Mouse (Mus musculus): ENCODE results near the gene Olfr457. TPM values are rescaled to one million over a fixed set of nuclear protein-coding genes. Genes with fewer than 3 reads are reported as not detected.

Olfr457 gene
- polyA plus RNA-seq (2012; rRNA removed) = not detected in 2 replicates

DNA sequence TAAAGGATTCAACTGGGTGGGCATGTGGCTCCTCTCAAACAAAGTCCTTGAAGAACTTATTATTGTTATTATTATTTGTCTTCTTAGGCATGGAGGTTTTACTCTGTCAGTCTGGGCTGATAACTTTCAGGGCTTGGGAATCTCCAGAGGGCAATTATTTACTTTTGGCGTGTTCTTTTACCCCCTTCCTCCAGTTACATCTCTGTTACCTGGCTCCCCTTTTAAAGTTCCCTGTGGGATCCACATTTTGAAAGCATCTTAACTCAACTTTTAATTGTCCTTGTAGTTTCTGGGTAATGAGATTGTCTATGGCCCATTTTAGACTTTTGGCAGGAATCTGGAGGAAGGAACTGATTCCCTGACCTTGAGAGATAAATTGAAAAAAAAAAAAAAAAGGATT, at the start of gene Olfr457:
Olfr457 (minus strand) TSS at position 101 of the 400 bp plus-strand sequence.

DNA sequence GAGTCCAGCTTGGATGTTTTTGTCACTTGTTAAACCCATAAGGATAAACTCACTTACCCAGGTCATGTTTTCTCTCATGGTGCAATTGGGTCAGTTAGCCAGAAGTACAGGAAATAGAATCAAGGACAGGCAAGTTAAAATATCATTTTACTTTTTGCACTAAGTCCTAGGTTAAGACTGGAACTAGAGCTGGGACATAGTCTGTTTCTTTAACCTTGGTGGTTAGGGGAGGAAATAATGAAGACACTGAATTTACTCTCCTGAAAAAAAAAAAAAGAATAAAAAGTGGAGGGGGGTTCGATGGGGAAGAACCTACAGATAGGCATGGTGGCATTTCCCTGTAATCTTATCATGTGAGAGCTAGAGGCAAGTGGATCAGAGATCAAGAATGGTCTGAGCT, 11.0 kb upstream of the Olfr457 start, which contains the start of gene Olfr456:
Olfr456 (minus strand) TSS at position 101 of the 400 bp plus-strand sequence.

DNA sequence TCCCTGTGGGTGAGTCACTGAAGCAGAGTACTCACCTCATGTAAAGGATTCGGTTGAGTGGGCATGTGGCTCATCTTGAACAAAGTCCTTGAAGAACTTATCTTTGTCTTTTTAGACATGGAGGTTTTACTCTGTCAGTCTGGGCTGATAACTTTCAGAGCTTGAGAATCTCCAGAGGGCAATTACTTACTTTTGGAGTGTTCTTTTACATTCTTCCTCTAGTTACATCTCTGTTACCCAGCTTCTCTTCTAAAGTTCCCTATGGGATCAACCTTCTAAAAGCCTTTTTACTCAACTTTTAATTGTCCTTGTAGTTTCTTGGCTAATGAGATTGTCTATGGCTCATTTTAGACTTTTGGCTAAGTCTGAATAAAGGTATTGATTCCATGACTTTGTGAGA, 11.0 kb downstream of the Olfr457 start, which contains the start of gene Olfr458:
Olfr458 (minus strand) TSS at position 101 of the 400 bp plus-strand sequence.

DNA sequence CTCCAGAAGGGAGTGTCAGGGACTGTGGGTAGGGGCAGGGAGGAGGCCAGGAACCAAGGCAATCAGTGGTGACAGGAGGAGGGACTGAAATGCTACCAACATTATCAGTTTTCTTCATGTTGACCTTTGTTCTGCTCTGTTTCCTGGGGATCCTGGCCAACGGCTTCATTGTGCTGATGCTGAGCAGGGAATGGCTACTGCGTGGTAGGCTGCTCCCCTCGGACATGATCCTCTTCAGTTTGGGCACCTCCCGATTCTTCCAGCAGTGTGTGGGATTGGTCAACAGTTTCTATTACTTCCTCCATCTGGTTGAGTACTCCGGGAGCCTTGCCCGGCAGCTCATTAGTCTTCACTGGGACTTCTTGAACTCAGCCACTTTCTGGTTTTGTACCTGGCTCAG, 41.7 kb downstream of the Olfr457 start, which contains the start of gene Tas2r126:
Tas2r126 (plus strand) TSS at position 90 of the 400 bp plus-strand sequence.

Other genes with a start within 250 kb of the Olfr457 start
- 33.0 and 43.9 TPM in 2 replicates for gene Gstk1, start 230.4 kb downstream of the Olfr457 start, polyA plus RNA-seq (2012; rRNA removed)
- 34.0 and 39.1 TPM in 2 replicates for gene Tmem139, start 214.4 kb downstream of the Olfr457 start, polyA plus RNA-seq (2012; rRNA removed)
- 31.2 and 32.0 TPM in 2 replicates for gene Casp2, start 211.3 kb downstream of the Olfr457 start, polyA plus RNA-seq (2012; rRNA removed)
- gene Clcn1, start 189.7 kb downstream of the Olfr457 start, polyA plus RNA-seq (2012; rRNA removed) = 0.08 and 0.38 TPM in 2 replicates
- gene Fam131b, start 151.7 kb downstream of the Olfr457 start, polyA plus RNA-seq (2012; rRNA removed) = 0.40 and 0.52 TPM in 2 replicates
- 140 and 165 TPM in 2 replicates for gene Zyx, start 126.7 kb downstream of the Olfr457 start, polyA plus RNA-seq (2012; rRNA removed)
- 23.0 and 25.5 TPM in 2 replicates for gene Epha1, start 103.1 kb downstream of the Olfr457 start, polyA plus RNA-seq (2012; rRNA removed)
- 0.27 TPM in 1 of 2 replicates, not detected in the other for gene Tas2r143, start 76.1 kb downstream of the Olfr457 start, polyA plus RNA-seq (2012; rRNA removed)
- gene Tas2r135, start 70.9 kb downstream of the Olfr457 start, polyA plus RNA-seq (2012; rRNA removed) = not detected in 2 replicates
- gene Tas2r126, start 41.8 kb downstream of the Olfr457 start, polyA plus RNA-seq (2012; rRNA removed) = not detected in 2 replicates
- not detected in 2 replicates for gene Olfr458, start 11.1 kb downstream of the Olfr457 start, polyA plus RNA-seq (2012; rRNA removed)
- not detected in 2 replicates for gene Olfr456, start 10.9 kb upstream of the Olfr457 start, polyA plus RNA-seq (2012; rRNA removed)
- gene Olfr455, start 71.3 kb upstream of the Olfr457 start, polyA plus RNA-seq (2012; rRNA removed) = not detected in 2 replicates
- gene Tcaf3, start 121.4 kb upstream of the Olfr457 start, polyA plus RNA-seq (2012; rRNA removed) = not detected in 2 replicates
- gene Tcaf2, start 168.9 kb upstream of the Olfr457 start, polyA plus RNA-seq (2012; rRNA removed) = 3.1 and 4.4 TPM in 2 replicates
- 10.1 and 10.5 TPM in 2 replicates for gene Tcaf1, start 233.8 kb upstream of the Olfr457 start, polyA plus RNA-seq (2012; rRNA removed)

Data from colon, adult 2 months (tissue).